Mouse (Mus musculus): ENCODE measurements around the gene Mex3a. TPM values are rescaled to one million over a fixed set of nuclear protein-coding genes. Genes with fewer than 3 reads are reported as not detected.

Mex3a gene
- total RNA-seq, 2 experiments from 2014 or later = 2.8 to 3.7 TPM

GRCm38 (mm10) chr3:88510421-88511289 lies 21.5 kb upstream of the Mex3a start:
- Histone ChIP-seq H3K4me3 (peak overlapping the region; percentile 55), H3K27ac (peak overlapping the region; percentile 77)
- no peak for TF ChIP-seq CTCF (conservative IDR thresholded peaks at IDR 0.05)
- DNase-seq (ENCODE audit: low spot score in 2 of 2) = no peak

- no peak for DNase-seq (ENCODE audit: low spot score in 2 of 2)
- Histone ChIP-seq H3K27ac (no peak overlapping the region), H3K4me3 (no peak overlapping the region)
- no peak for TF ChIP-seq CTCF (conservative IDR thresholded peaks at IDR 0.05)
Measured at GRCm38 (mm10) chr3:88511559-88511958, 20.6 kb upstream of the Mex3a start.

- no peak for DNase-seq (ENCODE audit: low spot score in 2 of 2)
- H3K27ac ChIP-seq = no peak overlapping the region
Measured at GRCm38 (mm10) chr3:88512141-88512895, 19.9 kb upstream of the Mex3a start.

GRCm38 (mm10) chr3:88512896-88513545 lies 19.2 kb upstream of the Mex3a start:
- no peak for TF ChIP-seq CTCF (conservative IDR thresholded peaks at IDR 0.05)
- H3K4me3 ChIP-seq = no peak overlapping the region
- H3K27ac ChIP-seq = no peak overlapping the region
- no peak for DNase-seq (ENCODE audit: low spot score in 2 of 2)

More at GRCm38 (mm10) chr3:88512141-88512895, 19.9 kb upstream of the Mex3a start:
- no peak for TF ChIP-seq CTCF (conservative IDR thresholded peaks at IDR 0.05)
- no peak overlapping the region for H3K4me3 ChIP-seq

- no peak overlapping the region for H3K27ac ChIP-seq
- no peak overlapping the region for H3K4me3 ChIP-seq
- TF ChIP-seq CTCF (conservative IDR thresholded peaks at IDR 0.05) = no peak
- DNase-seq (ENCODE audit: low spot score in 2 of 2) = no peak
Measured at GRCm38 (mm10) chr3:88513546-88514115, 18.6 kb upstream of the Mex3a start.

- DNase-seq (ENCODE audit: low spot score in 2 of 2) = no peak
- no peak overlapping the region for H3K27ac ChIP-seq
- H3K4me3 ChIP-seq = no peak overlapping the region
- TF ChIP-seq CTCF (conservative IDR thresholded peaks at IDR 0.05) = no peak
Measured at GRCm38 (mm10) chr3:88514231-88515094, 17.7 kb upstream of the Mex3a start.

GRCm38 (mm10) chr3:88515095-88515386 lies 17.2 kb upstream of the Mex3a start:
- no peak for TF ChIP-seq CTCF (conservative IDR thresholded peaks at IDR 0.05)
- no peak overlapping the region for H3K4me3 ChIP-seq
- no peak for DNase-seq (ENCODE audit: low spot score in 2 of 2)
- no peak overlapping the region for H3K27ac ChIP-seq

GRCm38 (mm10) chr3:88516407-88516806 lies 15.8 kb upstream of the Mex3a start:
- no peak overlapping the region for H3K4me3 ChIP-seq
- no peak for DNase-seq (ENCODE audit: low spot score in 2 of 2)
- no peak overlapping the region for H3K27ac ChIP-seq
- TF ChIP-seq CTCF (conservative IDR thresholded peaks at IDR 0.05) = no peak

- no peak for DNase-seq (ENCODE audit: low spot score in 2 of 2)
- TF ChIP-seq CTCF (conservative IDR thresholded peaks at IDR 0.05) = no peak
- H3K4me3 ChIP-seq = no peak overlapping the region
- no peak overlapping the region for H3K27ac ChIP-seq
Measured at GRCm38 (mm10) chr3:88518411-88518810, 13.8 kb upstream of the Mex3a start.

- TF ChIP-seq CTCF (conservative IDR thresholded peaks at IDR 0.05) = no peak
- H3K4me3 ChIP-seq = no peak overlapping the region
- H3K27ac ChIP-seq = no peak overlapping the region
- no peak for DNase-seq (ENCODE audit: low spot score in 2 of 2)
Measured at GRCm38 (mm10) chr3:88520078-88520477, 12.1 kb upstream of the Mex3a start.

- TF ChIP-seq CTCF (conservative IDR thresholded peaks at IDR 0.05) = no peak
- DNase-seq (ENCODE audit: low spot score in 2 of 2) = no peak
- Histone ChIP-seq H3K4me3 (no peak overlapping the region), H3K27ac (no peak overlapping the region)
Measured at GRCm38 (mm10) chr3:88521156-88521555, 11.0 kb upstream of the Mex3a start.

GRCm38 (mm10) chr3:88521803-88522331 lies 10.3 kb upstream of the Mex3a start:
- peak; percentile 96 for TF ChIP-seq CTCF (conservative IDR thresholded peaks at IDR 0.05)
- Histone ChIP-seq H3K4me3 (no peak overlapping the region), H3K27ac (no peak overlapping the region)
- peak; percentile 50 to 71 for DNase-seq (ENCODE audit: low spot score in 2 of 2)
